Comparison of ENCODE assay signal across 8 mouse cellular contexts in genomic region chr17:46773278-46774130, GRCm38 (mm10). TPM values are rescaled to one million over a fixed set of nuclear protein-coding genes. Genes with fewer than 3 reads are reported as not detected.
A peak's percentile ranks its signal among the peaks of the same experiment; 100 is the strongest.
DNase-seq lines count a peak whose midpoint lies in the region; ATAC-seq and TF ChIP-seq lines count a peak whose summit lies in the region.

No protein-coding gene starts in this region.

- in situ Hi-C loops in ES-E14 (cut with MboI; ENCODE audit: low sequenced_read_pairs in 2 of 2, unreplicated experiment in 2 of 2): no loop called here

- no peak for DNase-seq in heart, postnatal 14 days
- no peak for DNase-seq in ES-E14 (ENCODE audit: low read depth, low spot score)
- peak; percentile 30 to 36 for DNase-seq in kidney, postnatal 36 days
- DNase-seq in neural tube, embryonic 10.5 days (ENCODE audit: extremely low spot score, low spot score): peak; percentile 42
- DNase-seq in natural killer cell, adult 2 months (ENCODE audit: low spot score in 2 of 2): no peak
- no peak for DNase-seq in spleen, adult 18-20 months

- peaks cover 46% of the 10 kb centered on the region for H3K36me3 ChIP-seq in heart, embryonic 13.5 days
- H3K36me3 ChIP-seq in ES-E14 (ENCODE audit: control insufficient read depth, insufficient read depth, low read length, poor library complexity, severe bottlenecking): peaks cover 36% of the 10 kb centered on the region
- H3K36me3 ChIP-seq in embryonic facial prominence, embryonic 13.5 days: peaks cover 43% of the 10 kb centered on the region

- peaks cover 17% of the 10 kb centered on the region for H3K4me1 ChIP-seq in heart, embryonic 13.5 days
- peaks cover 0 to 6% of the 10 kb centered on the region in 2 experiments; a peak in 3 of 4 replicates for H3K4me1 ChIP-seq in ES-E14 (ENCODE audit: control insufficient read depth in 2 of 2, insufficient read depth in 2 of 2, low read length in 2 of 2, poor library complexity in 1 of 2)
- H3K4me1 ChIP-seq in embryonic facial prominence, embryonic 13.5 days: peaks cover 20% of the 10 kb centered on the region

- peak overlapping the region; percentile 97 for H3K4me3 ChIP-seq in heart, embryonic 13.5 days
- peak overlapping the region; percentile 76 to 100 for H3K4me3 ChIP-seq in ES-E14 (ENCODE audit: insufficient read depth in 1 of 2, low read depth in 1 of 2, low read length in 2 of 2, poor library complexity in 1 of 2, severe bottlenecking in 1 of 2)
- H3K4me3 ChIP-seq in embryonic facial prominence, embryonic 13.5 days: peak overlapping the region; percentile 91

- intact Hi-C loops in heart, postnatal 14 days (cut with DNase I): no loop called here

- H3K27ac ChIP-seq in heart, embryonic 13.5 days (replicated peaks): peak overlapping the region; percentile 78
- H3K27ac ChIP-seq in ES-E14 (ENCODE audit: insufficient read depth, low read depth, low read length, poor library complexity, severe bottlenecking): peak overlapping the region; percentile 87; the same call in 1 of the 2 replicates
- peak overlapping the region; percentile 88 for H3K27ac ChIP-seq in embryonic facial prominence, embryonic 13.5 days

- peak overlapping the region; percentile 90 for H3K4me2 ChIP-seq in heart, embryonic 13.5 days
- H3K4me2 ChIP-seq in embryonic facial prominence, embryonic 13.5 days: peak overlapping the region; percentile 64

- H3K27me3 ChIP-seq in heart, embryonic 13.5 days (replicated peaks): no peaks in the 10 kb centered on the region
- no peaks in the 10 kb centered on the region for H3K27me3 ChIP-seq in embryonic facial prominence, embryonic 13.5 days

- peak overlapping the region; percentile 95 for H3K9ac ChIP-seq in heart, embryonic 13.5 days
- H3K9ac ChIP-seq in ES-E14 (ENCODE audit: insufficient read depth, low read depth, low read length, poor library complexity, severe bottlenecking): peak overlapping the region; percentile 99
- H3K9ac ChIP-seq in embryonic facial prominence, embryonic 13.5 days: peak overlapping the region; percentile 90

- no peaks in the 10 kb centered on the region for H3K9me3 ChIP-seq in heart, embryonic 13.5 days
- H3K9me3 ChIP-seq in ES-E14 (ENCODE audit: control insufficient read depth, insufficient read depth, low read depth, low read length): no peaks in the 10 kb centered on the region
- no peaks in the 10 kb centered on the region for H3K9me3 ChIP-seq in embryonic facial prominence, embryonic 13.5 days

- ATAC-seq in heart, embryonic 13.5 days (ENCODE audit: extremely low read depth, insufficient number of reproducible peaks, low FRiP score, low TSS enrichment): no peak
- 0 out of 2 replicates have a peak, but pooled peaks have one; percentile 1 for ATAC-seq in embryonic facial prominence, embryonic 13.5 days (ENCODE audit: insufficient number of reproducible peaks, insufficient read depth, low FRiP score, low TSS enrichment, low read depth)

- WGBS in heart, embryonic 13.5 days: 10% methylated on average over 19 of the region's 20 CpGs
- 10% methylated on average over 19 of the region's 20 CpGs for WGBS in embryonic facial prominence, embryonic 13.5 days

TF ChIP-seq in ES-E14, 5 proteins besides CTCF, POLR2A, EP300 and RAD21:
- TF ChIP-seq ZNF384 (IDR thresholded peaks at IDR 0.05; ENCODE audit: low read depth, low read length) (no peak), MAFK (IDR thresholded peaks at IDR 0.05; ENCODE audit: insufficient read depth, low read depth, low read length) (no peak), ZC3H11A (IDR thresholded peaks at IDR 0.05; ENCODE audit: borderline replicate concordance, low read depth, low read length) (no peak), CHD2 (IDR thresholded peaks at IDR 0.05; ENCODE audit: low read depth, low read length) (no peak), HCFC1 (IDR thresholded peaks at IDR 0.05; ENCODE audit: borderline replicate concordance, insufficient read depth, low read length) (no peak)

RNA-seq across cellular contexts. Expression of gene 2310039H08Rik, which starts 1.1 kb away (rescaled TPM):
- polyA plus RNA-seq in heart, embryonic 13.5 days (2015; fragmentation: Nextera tagmentation; extraction: Ambion mirVana): 48.8 and 56.9 TPM in 2 replicates
- 10 to 100 TPM; 21.0 to 23.3 TPM for total RNA-seq in heart, postnatal 14 days (2021)
- total RNA-seq in ES-E14 (2012; rRNA removed): 19.5 and 21.4 TPM in 2 replicates
- polyA plus RNA-seq in embryonic facial prominence, embryonic 13.5 days (2015; fragmentation: Nextera tagmentation; extraction: Ambion mirVana): 69.8 and 78.6 TPM in 2 replicates

RNA-seq across cellular contexts. Expression of gene Rpl7l1, which starts 9.0 kb away (rescaled TPM):
- 85.1 and 101 TPM in 2 replicates for polyA plus RNA-seq in heart, embryonic 13.5 days (2015; fragmentation: Nextera tagmentation; extraction: Ambion mirVana)
- 10 to 100 TPM; 51.2 to 59.5 TPM for total RNA-seq in heart, postnatal 14 days (2021)
- total RNA-seq in ES-E14 (2012; rRNA removed): 132 and 179 TPM in 2 replicates
- polyA plus RNA-seq in embryonic facial prominence, embryonic 13.5 days (2015; fragmentation: Nextera tagmentation; extraction: Ambion mirVana): 172 and 178 TPM in 2 replicates

RNA-seq across cellular contexts. Expression of gene Ptcra, which starts 10.0 kb away (rescaled TPM):
- polyA plus RNA-seq in heart, embryonic 13.5 days (2015; fragmentation: Nextera tagmentation; extraction: Ambion mirVana): 0.23 and 0.44 TPM in 2 replicates
- total RNA-seq in heart, postnatal 14 days (2021): under 1 TPM in 1 of 2 experiments, not detected in 1; 0.78 TPM
- total RNA-seq in ES-E14 (2012; rRNA removed): 1.8 and 2.2 TPM in 2 replicates
- polyA plus RNA-seq in embryonic facial prominence, embryonic 13.5 days (2015; fragmentation: Nextera tagmentation; extraction: Ambion mirVana): 0.53 TPM in 1 of 2 replicates, not detected in the other

RNA-seq across cellular contexts. Expression of gene Cnpy3, which starts 21.5 kb away (rescaled TPM):
- polyA plus RNA-seq in heart, embryonic 13.5 days (2015; fragmentation: Nextera tagmentation; extraction: Ambion mirVana): 47.7 and 52.8 TPM in 2 replicates
- total RNA-seq in heart, postnatal 14 days (2021): 10 to 100 TPM; 18.7 to 19.4 TPM
- total RNA-seq in ES-E14 (2012; rRNA removed): 69.7 and 122 TPM in 2 replicates
- polyA plus RNA-seq in embryonic facial prominence, embryonic 13.5 days (2015; fragmentation: Nextera tagmentation; extraction: Ambion mirVana): 65.5 and 67.0 TPM in 2 replicates

RNA-seq across cellular contexts. Expression of gene Gnmt, which starts 44.5 kb away (rescaled TPM):
- polyA plus RNA-seq in heart, embryonic 13.5 days (2015; fragmentation: Nextera tagmentation; extraction: Ambion mirVana): 1.5 and 2.0 TPM in 2 replicates
- total RNA-seq in heart, postnatal 14 days (2021): under 1 TPM; 0.26 to 0.41 TPM
- 1.2 and 4.3 TPM in 2 replicates for total RNA-seq in ES-E14 (2012; rRNA removed)
- polyA plus RNA-seq in embryonic facial prominence, embryonic 13.5 days (2015; fragmentation: Nextera tagmentation; extraction: Ambion mirVana): 0.34 and 1.8 TPM in 2 replicates

Comparison
In these comparisons a context has a peak if more than half of its experiments do, and no peak if none do; other contexts are left out.
1. DNase-seq: peak in kidney, postnatal 36 days (2 of 2) and neural tube, embryonic 10.5 days (single experiment); none in heart, postnatal 14 days (0 of 2), ES-E14 (single experiment), natural killer cell, adult 2 months (0 of 2) and spleen, adult 18-20 months (0 of 2).
2. Peak in every context shown above with its lines, with median percentiles within 50 percentile points of each other: H3K27ac ChIP-seq, H3K4me3 ChIP-seq and H3K9ac ChIP-seq.